Mouse (Mus musculus): Measurements from ENCODE around the gene Tmem238.
A peak's percentile ranks its signal among the peaks of the same experiment; 100 is the strongest.
"Not testable (repeated sequence)": the region's sequence is repeated elsewhere in the genome, so short reads cannot be mapped to it uniquely, and the experiment has no call there.

The Tmem238 gene

DNA sequence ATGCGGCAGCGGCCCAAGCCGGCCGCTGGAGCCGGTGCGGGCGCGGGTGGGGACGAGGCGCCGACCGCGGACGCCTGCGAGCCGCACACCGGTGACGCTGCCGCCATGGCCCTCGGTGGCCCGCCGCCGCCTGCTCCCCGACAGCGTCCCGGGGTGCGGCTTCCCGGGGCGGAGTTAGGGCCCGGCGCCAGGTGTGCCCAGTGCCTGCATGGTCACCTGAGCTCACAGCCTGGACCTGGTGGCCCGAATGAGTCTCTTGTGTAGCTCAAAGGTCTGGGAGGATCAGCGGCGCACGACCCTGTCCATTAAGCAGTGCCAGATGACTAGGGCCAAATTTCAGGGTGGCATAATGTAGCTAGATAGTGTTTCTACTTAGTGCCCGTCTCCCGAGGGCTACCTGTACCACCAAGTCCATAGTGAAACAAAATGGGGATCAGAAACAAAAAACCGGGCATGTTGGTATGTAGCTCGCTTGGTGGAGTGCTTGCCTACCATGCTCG is at the start of gene Tmem238:
Gene Tmem238, minus strand, starts transcription at position 221 of the 500 bp plus-strand sequence.
- no peak for DNase-seq (ENCODE audit: low spot score)

- DNase-seq (ENCODE audit: low spot score), result no peak
Observed at GRCm38 (mm10) chr7:4837639-4838038, 48.2 kb upstream of the Tmem238 start.

DNA sequence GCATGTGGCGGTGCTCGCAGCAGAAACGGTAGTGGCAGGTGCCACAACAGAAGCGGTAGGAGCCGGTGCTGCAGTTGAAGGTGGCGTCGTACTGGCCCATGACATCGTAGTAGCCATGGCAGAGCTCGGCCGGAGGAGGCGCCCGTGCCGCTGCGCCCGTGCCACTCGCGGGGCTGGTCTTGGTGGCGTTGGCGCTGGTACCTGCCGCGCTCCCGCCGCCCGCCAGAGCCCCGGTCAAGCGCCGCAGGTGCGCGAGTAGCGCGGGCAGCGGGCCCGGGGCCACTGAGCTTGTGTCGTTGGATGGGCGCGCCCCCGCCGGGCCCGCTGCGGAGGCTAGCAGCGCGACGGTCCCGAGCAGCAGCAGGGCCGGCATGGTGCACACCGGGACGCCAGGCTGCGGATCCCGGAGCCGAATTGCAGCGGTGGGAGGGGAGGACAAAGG is 46.9 kb upstream of the Tmem238 start:
- peak; percentile 70 for DNase-seq (ENCODE audit: low spot score)

- no peak for DNase-seq (ENCODE audit: low spot score)
Observed at GRCm38 (mm10) chr7:4835631-4836327, 46.3 kb upstream of the Tmem238 start.

GRCm38 (mm10) chr7:4830476-4830875 is 41.0 kb upstream of the Tmem238 start:
- DNase-seq (ENCODE audit: low spot score), result peak; percentile 51

- DNase-seq (ENCODE audit: low spot score), result no peak
Observed at GRCm38 (mm10) chr7:4825365-4825764, 35.9 kb upstream of the Tmem238 start.

DNA sequence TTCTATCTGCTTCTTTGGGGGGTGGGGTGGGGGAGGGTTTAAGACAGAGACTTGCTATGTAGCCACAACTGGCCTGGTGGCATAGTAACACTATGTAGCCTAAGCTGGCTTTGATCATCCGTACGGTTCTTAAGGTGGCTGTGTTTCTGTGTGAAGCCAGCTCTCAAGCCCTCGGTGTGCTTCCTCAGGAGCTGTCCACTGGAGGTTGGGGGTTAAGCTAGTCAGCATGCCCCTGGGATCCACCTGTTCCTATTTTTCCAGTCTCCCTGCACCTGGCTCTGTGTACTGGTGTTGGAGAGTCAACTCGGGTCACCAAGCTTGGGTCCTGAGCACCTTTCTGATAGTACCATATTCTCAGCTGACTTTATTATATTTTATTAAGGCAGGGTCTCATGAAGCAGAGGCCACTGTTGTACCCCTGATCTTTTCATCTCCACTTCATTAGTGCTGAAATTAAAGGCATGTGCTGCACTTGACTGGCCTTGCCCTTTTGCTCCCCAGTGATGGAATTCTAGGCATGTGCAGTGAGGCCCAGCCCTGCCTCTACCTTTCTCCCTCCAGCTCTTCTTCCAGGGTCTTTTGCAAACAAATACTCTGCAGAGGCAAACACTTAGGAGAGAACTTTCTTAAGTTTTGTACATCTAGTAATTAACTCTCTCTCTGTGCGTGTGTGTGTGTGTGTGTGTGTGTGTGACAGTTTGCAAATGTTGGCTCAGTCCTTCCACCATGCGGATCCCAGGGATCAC is 32.9 kb upstream of the Tmem238 start:
- no peak for DNase-seq (ENCODE audit: low spot score)

DNA sequence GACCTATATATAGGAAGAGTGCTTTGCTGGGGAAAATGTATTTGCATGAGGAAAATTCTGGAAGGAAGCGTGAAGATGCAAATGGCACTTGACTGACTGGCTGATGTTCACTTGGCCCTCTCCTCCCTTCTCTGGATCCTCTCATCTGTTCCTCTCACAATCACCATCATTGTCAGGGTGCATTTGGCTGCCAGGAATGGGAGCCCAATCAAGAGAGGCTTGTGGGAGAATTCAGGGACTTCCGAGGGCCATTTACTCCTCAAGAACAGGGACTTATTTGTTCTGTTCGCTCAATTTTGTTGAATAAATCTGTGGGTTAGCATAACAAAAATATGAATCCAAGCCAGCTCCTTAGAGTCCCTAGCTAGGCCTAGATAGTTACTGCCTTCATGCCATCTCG is 32.2 kb upstream of the Tmem238 start:
- DNase-seq (ENCODE audit: low spot score), result no peak

DNA sequence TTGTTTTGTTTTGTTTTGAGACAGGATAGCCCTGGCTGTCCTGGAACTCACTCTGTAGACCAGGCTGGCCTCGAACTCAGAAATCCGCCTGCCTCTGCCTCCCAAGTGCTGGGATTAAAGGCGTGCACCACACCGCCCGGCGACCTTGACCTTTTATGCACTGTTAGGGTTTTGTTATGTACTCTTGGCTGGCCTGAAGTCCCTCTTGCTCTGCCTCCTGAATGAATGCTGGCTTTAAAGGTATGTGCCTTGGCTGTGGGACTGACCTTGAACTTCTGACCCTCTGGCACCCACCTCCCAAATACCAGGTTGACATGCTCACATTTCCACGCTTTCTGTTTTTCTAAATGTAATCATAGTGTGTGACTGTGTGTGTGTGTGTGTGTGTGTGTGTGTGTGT is 31.5 kb upstream of the Tmem238 start:
- not testable (repeated sequence) for DNase-seq (ENCODE audit: low spot score)

DNA sequence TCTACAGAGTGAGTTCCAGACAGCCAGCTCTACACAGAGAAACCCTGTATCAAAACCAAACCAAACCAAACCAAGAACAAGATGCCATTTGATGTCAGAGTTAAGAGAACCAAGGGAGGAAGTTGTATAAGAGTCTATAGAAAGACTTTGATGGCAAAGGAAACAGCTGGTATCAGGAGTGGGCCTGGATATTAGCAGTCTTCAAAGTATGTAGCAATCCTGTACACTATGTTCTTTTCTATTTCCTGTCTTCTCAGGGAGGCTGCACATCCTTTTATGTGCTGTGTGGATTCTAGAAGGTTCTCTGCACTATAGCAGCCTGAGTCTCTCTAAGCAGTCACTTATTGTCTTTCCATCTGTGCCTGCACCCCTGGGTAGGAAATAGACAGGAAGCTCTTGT is 27.1 kb upstream of the Tmem238 start:
- no peak for DNase-seq (ENCODE audit: low spot score)

DNA sequence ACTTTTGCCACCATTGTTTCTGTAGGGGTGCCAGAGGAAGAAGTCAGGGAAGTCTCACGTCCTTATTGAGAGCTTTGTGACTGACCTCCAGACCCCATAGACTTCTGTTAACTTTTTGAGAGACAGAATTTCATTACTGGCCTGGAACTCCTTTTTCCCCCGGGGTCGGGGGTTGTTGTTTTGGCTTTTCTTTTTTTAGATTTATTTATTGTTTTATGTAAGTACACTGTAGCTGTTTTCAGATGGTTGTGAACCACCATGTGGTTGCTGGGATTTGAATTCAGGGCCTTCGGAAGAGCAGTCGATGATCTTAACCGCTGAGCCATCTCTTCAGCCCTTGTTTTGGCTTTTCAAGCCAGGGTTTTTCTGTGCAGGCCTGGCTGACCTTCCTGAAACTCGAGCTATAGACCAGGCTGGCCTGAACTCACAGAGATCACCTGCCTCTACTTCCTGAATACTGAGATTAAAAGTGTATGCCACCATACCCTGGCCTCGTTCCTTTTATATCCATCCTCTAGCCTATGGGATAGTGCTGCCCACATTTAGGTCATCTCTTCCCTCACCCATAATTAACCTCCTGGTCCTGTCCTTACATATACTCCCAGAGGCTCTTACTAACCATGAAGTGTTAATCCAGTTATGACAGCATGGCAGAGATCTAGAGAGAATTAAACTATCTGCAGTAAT is 23.8 kb upstream of the Tmem238 start:
- DNase-seq (ENCODE audit: low spot score), result no peak

GRCm38 (mm10) chr7:4812303-4813104 is 23.0 kb upstream of the Tmem238 start, which contains the start of gene Ube2s:
TSS of gene Ube2s (minus strand) at chr7:4812590.
- peak; percentile 100 for DNase-seq (ENCODE audit: low spot score)

DNA sequence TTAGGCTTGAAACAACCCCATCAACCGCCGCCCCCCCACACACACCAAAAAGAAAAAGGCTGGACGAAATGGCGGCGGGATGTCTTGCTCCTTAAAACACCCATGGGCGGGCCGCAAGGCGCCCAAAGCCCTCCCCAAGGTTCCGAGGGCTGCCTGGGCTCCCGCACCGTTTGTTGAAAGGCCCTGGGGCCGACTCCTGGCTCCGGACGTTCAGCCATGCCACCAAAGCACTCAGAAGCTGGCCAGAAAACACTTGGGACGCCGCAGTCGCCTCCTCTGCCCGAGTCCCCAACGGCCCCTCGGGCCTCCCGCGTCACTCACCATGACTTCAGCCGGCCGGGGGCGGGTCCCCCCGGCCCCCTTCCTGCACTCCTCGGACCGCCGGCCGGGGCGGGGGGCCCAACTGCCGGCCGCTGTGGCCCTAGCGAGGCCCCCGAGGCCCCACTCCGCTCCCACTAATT is 22.4 kb upstream of the Tmem238 start:
- peak; percentile 45 for DNase-seq (ENCODE audit: low spot score)

- not testable (repeated sequence) for DNase-seq (ENCODE audit: low spot score)
Observed at GRCm38 (mm10) chr7:4811131-4811530, 21.7 kb upstream of the Tmem238 start.

- peak; percentile 70 for DNase-seq (ENCODE audit: low spot score)
Observed at GRCm38 (mm10) chr7:4806716-4807115, 17.3 kb upstream of the Tmem238 start.

- DNase-seq (ENCODE audit: low spot score), result no peak
Observed at GRCm38 (mm10) chr7:4802247-4802646, 12.8 kb upstream of the Tmem238 start.

GRCm38 (mm10) chr7:4795767-4796433 is 6.4 kb upstream of the Tmem238 start:
- peak; percentile 73 for DNase-seq (ENCODE audit: low spot score)

DNA sequence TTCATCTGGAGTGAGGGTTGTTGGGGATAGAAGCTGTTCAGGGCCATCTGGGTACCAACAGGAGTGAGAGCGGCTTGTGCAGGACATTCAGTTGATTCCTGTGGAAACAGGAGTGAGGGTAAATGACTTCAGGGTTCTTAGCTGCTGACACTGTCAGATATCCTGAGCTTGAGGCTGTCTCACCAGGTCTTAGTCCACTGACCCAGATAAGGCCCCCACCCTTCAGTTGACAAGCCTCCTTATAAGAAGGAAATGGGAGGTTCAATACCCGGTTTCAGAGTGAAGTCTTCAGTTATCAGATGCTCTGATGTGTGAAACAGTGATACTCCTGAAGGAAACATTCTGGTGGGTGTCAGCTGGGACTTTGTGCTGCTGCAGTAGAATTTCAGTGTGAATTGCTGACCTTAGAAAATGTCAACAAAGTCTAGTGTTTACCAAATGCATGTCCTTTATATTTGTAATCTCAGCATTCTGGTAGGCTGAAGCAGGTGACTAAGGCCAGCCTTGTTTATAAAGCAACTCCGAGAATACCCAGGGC is 5.2 kb upstream of the Tmem238 start:
- DNase-seq (ENCODE audit: low spot score), result no peak

GRCm38 (mm10) chr7:4793674-4794073 is 4.2 kb upstream of the Tmem238 start:
- DNase-seq (ENCODE audit: low spot score), result no peak

DNA sequence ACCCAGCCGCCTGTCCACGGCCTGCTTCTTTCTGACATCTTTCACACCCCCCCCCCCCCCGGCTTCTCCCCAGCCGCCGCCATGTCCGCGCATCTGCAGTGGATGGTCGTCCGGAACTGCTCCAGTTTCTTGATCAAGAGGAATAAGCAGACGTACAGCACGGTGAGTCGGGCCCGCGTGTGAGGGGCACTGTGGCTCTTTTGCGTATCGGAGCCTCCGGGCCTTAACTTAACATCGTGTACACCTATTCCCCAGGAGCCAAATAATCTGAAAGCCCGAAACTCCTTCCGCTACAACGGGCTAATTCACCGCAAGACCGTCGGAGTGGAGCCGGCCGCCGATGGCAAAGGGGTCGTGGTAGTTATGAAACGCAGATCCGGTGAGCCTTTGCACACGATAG is 3.8 kb upstream of the Tmem238 start:
- not testable (repeated sequence) for DNase-seq (ENCODE audit: low spot score)

All from embryo, embryonic 10.5 days (tissue).